Mouse (Mus musculus): Measurements from ENCODE around the gene Mrpl14.

Mrpl14 gene

GRCm38 (mm10) chr17:45686093-45686619 lies at the start of gene Mrpl14:
Mrpl14 (plus strand) TSS chr17:45686322.
- peak; percentile 94 for DNase-seq

- DNase-seq: no peak
Observed at GRCm38 (mm10) chr17:45638596-45639295, 47.4 kb upstream of the Mrpl14 start.

- DNase-seq: no peak
Observed at GRCm38 (mm10) chr17:45641981-45642380, 44.1 kb upstream of the Mrpl14 start.

- peak; percentile 65 for DNase-seq
Observed at GRCm38 (mm10) chr17:45642701-45643100, 43.4 kb upstream of the Mrpl14 start.

- DNase-seq: no peak
Observed at GRCm38 (mm10) chr17:45644185-45644584, 41.9 kb upstream of the Mrpl14 start.

- DNase-seq: no peak
Observed at GRCm38 (mm10) chr17:45653233-45653632, 32.9 kb upstream of the Mrpl14 start.

- no peak for DNase-seq
Observed at GRCm38 (mm10) chr17:45655820-45656219, 30.3 kb upstream of the Mrpl14 start.

- no peak for DNase-seq
Observed at GRCm38 (mm10) chr17:45659225-45659624, 26.9 kb upstream of the Mrpl14 start, which contains the start of gene Capn11. Capn11 (minus strand) TSS chr17:45659325.

- DNase-seq: peak; percentile 83
Observed at GRCm38 (mm10) chr17:45663106-45663919, 22.8 kb upstream of the Mrpl14 start.

- DNase-seq: no peak
Observed at GRCm38 (mm10) chr17:45664608-45665007, 21.5 kb upstream of the Mrpl14 start.

GRCm38 (mm10) chr17:45666091-45666490 lies 20.0 kb upstream of the Mrpl14 start:
- DNase-seq: no peak

- DNase-seq: no peak
Observed at GRCm38 (mm10) chr17:45667481-45667880, 18.6 kb upstream of the Mrpl14 start.

- DNase-seq: no peak
Observed at GRCm38 (mm10) chr17:45667986-45668385, 18.1 kb upstream of the Mrpl14 start.

- no peak for DNase-seq
Observed at GRCm38 (mm10) chr17:45671821-45672220, 14.3 kb upstream of the Mrpl14 start.

- no peak for DNase-seq
Observed at GRCm38 (mm10) chr17:45672598-45672997, 13.5 kb upstream of the Mrpl14 start.

GRCm38 (mm10) chr17:45678106-45678505 lies 8.0 kb upstream of the Mrpl14 start:
- peak; percentile 64 for DNase-seq

GRCm38 (mm10) chr17:45680391-45680980 lies 5.6 kb upstream of the Mrpl14 start:
- peak; percentile 44 for DNase-seq

- DNase-seq: no peak
Observed at GRCm38 (mm10) chr17:45681588-45681987, 4.5 kb upstream of the Mrpl14 start.

- no peak for DNase-seq
Observed at GRCm38 (mm10) chr17:45682843-45683242, 3.3 kb upstream of the Mrpl14 start.

- DNase-seq: peak; percentile 8
Observed at GRCm38 (mm10) chr17:45684667-45685131, 1.4 kb upstream of the Mrpl14 start.

GRCm38 (mm10) chr17:45685171-45686092 lies 690 bp upstream of the Mrpl14 start:
- peak; percentile 56 for DNase-seq

GRCm38 (mm10) chr17:45686716-45687115 lies 594 bp downstream of the Mrpl14 start, which contains the start of gene Tmem63b:
Tmem63b (minus strand) TSS chr17:45686905.
- DNase-seq: no peak

All from kidney, adult 18-20 months (tissue).